Mouse (Mus musculus): ENCODE data around the gene Furin.

GRCm38 (mm10) chr7:80360435-80360834 lies 44.8 kb downstream of the Furin start:
- TF ChIP-seq POLR2A (IDR thresholded peaks at IDR 0.05; ENCODE audit: low read depth, low read length): no peak
- no peak for TF ChIP-seq CTCF (conservative IDR thresholded peaks at IDR 0.05; ENCODE audit: insufficient read depth, insufficient read length, low read depth, low read length)
